17 mouse cellular contexts compared by ENCODE assay signal in the genomic region with DNA sequence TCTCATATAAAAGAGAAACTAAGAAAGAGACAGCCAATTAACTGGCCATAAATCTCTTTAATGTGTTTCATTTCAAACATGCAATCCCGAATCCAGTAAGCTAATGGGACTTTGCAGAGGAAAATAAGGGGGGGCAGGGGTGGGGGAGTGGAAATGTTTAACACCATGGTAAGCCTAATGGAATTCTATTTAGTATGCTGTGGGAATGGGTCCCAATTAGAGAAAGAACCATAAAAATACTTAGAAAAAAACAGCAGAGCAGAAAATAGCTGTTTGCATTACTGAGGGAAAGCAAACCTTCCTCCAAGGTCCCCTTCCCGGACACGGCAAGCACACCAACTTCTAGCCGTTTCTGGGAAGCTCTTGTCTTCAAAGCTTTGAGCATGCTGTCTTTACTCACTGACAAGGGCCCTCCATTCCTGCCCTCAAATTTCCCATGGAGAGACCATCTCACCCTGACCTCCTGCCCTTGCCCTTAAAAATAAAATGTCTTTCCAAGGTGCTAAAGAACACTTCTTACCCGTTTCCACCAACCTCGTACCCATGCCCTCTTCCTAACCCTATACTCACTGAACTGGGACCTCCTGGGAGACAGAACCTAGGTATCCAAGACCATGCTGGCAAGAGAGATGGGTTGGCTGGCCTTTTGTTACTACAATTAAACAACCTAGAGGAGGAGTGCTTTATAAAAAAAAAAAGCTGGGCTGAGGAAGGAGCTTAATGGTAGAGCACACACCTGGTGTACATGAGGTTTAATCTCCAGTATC. TPM values are rescaled to one million over a fixed set of nuclear protein-coding genes. Genes with fewer than 3 reads are reported as not detected.
A peak's percentile ranks its signal among the peaks of the same experiment; 100 is the strongest.
DNase-seq lines count a peak whose midpoint lies in the region; ATAC-seq lines count a peak whose summit lies in the region.
"Had no signal": no experiment of that assay in that cellular context is flagged by ENCODE, and none has a peak within 500 bp of the region (broad histone marks: within the 10 kb centered on the region; RNA-seq: fewer than 3 reads in every experiment).

No protein-coding gene starts in this region.

- ATAC-seq in hindbrain, embryonic 16.5 days: peak; percentile 56
- peak; percentile 85 for ATAC-seq in forebrain, embryonic 14.5 days

- H3K4me2 ChIP-seq in hindbrain, embryonic 16.5 days (ENCODE audit: low read length): no peak overlapping the region
- no peak overlapping the region for H3K4me2 ChIP-seq in forebrain, embryonic 14.5 days (ENCODE audit: low read length)
- H3K4me2 ChIP-seq: limb, embryonic 13.5 days; liver, embryonic 15.5 days had no signal

- intact Hi-C loops in left cerebral cortex, postnatal 4 days (cut with DNase I): no loop called here
- intact Hi-C loops in left cerebral cortex, postnatal 14 days (cut with DNase I): no loop called here

- no peak for DNase-seq in hindbrain, embryonic 10.5 days (ENCODE audit: low spot score)
- DNase-seq in Muller cell, postnatal 12 days (ENCODE audit: inconsistent ontology term): peak; percentile 57
- peak; percentile 69 for DNase-seq in forebrain, embryonic 14.5 days (ENCODE audit: low spot score)
- peak; percentile 12 for DNase-seq in kidney, postnatal 14 days
- DNase-seq in left cerebral cortex, postnatal 4 days: no peak
- no peak for DNase-seq in left cerebral cortex, postnatal 14 days (ENCODE audit: low spot score in 2 of 2)
- DNase-seq: adrenal gland, adult 2 months; cerebellum, adult 2 months; gastrocnemius, adult 2 months; heart, adult 2 months; layer of hippocampus, postnatal 36 days; lung, postnatal 14 days; thymus, adult 18-20 months had no signal

- H3K9ac ChIP-seq in hindbrain, embryonic 16.5 days (ENCODE audit: low read depth, low read length): no peak overlapping the region
- H3K9ac ChIP-seq in forebrain, embryonic 14.5 days (ENCODE audit: low read length): no peak overlapping the region
- H3K9ac ChIP-seq: limb, embryonic 13.5 days; liver, embryonic 15.5 days had no signal

- no peak overlapping the region for H3K27ac ChIP-seq in hindbrain, embryonic 16.5 days (ENCODE audit: low read depth, low read length)
- H3K27ac ChIP-seq in hindbrain, embryonic 10.5 days: no peak overlapping the region
- H3K27ac ChIP-seq in forebrain, embryonic 14.5 days (ENCODE audit: low read depth, low read length): peak overlapping the region; percentile 35; the same call in 1 of the 2 replicates
- H3K27ac ChIP-seq: gastrocnemius, adult 2 months; heart, adult 2 months; limb, embryonic 13.5 days; liver, embryonic 15.5 days; midbrain, embryonic 10.5 days had no signal

- no peaks in the 10 kb centered on the region for H3K27me3 ChIP-seq in hindbrain, embryonic 16.5 days (replicated peaks; ENCODE audit: control insufficient read depth, insufficient read depth, low read length)
- H3K27me3 ChIP-seq in hindbrain, embryonic 10.5 days (ENCODE audit: insufficient read depth, poor library complexity, severe bottlenecking): no peaks in the 10 kb centered on the region
- H3K27me3 ChIP-seq in forebrain, embryonic 14.5 days (replicated peaks; ENCODE audit: control insufficient read depth, insufficient read depth, low read length): no peaks in the 10 kb centered on the region
- H3K27me3 ChIP-seq: limb, embryonic 13.5 days; liver, embryonic 15.5 days had no signal

- no peaks in the 10 kb centered on the region for H3K9me3 ChIP-seq in hindbrain, embryonic 16.5 days (ENCODE audit: control insufficient read depth, low read length)
- no peaks in the 10 kb centered on the region for H3K9me3 ChIP-seq in hindbrain, embryonic 10.5 days
- H3K9me3 ChIP-seq in forebrain, embryonic 14.5 days (replicated peaks; ENCODE audit: control insufficient read depth, low read length): no peaks in the 10 kb centered on the region
- H3K9me3 ChIP-seq: limb, embryonic 13.5 days; liver, embryonic 15.5 days; midbrain, embryonic 10.5 days had no signal

- 65% methylated on average over 6 of the region's 6 CpGs for WGBS in hindbrain, embryonic 16.5 days
- WGBS in hindbrain, embryonic 10.5 days: 85% methylated on average over 6 of the region's 6 CpGs
- 31% methylated on average over 6 of the region's 6 CpGs for WGBS in forebrain, embryonic 14.5 days

- no peaks in the 10 kb centered on the region for H3K36me3 ChIP-seq in hindbrain, embryonic 16.5 days (ENCODE audit: control insufficient read depth, insufficient read depth, low read length)
- H3K36me3 ChIP-seq in hindbrain, embryonic 10.5 days: no peaks in the 10 kb centered on the region
- no peaks in the 10 kb centered on the region for H3K36me3 ChIP-seq in forebrain, embryonic 14.5 days (ENCODE audit: control insufficient read depth, insufficient read depth, low read length)
- H3K36me3 ChIP-seq: limb, embryonic 13.5 days; liver, embryonic 15.5 days; midbrain, embryonic 10.5 days had no signal

- H3K4me1 ChIP-seq in hindbrain, embryonic 16.5 days (ENCODE audit: control insufficient read depth, insufficient read depth, low read depth, low read length): no peaks in the 10 kb centered on the region
- no peaks in the 10 kb centered on the region for H3K4me1 ChIP-seq in hindbrain, embryonic 10.5 days (replicated peaks)
- H3K4me1 ChIP-seq in forebrain, embryonic 14.5 days (ENCODE audit: control insufficient read depth, insufficient read depth, low read length): peaks cover 14% of the 10 kb centered on the region; the same call in 1 of the 2 replicates
- H3K4me1 ChIP-seq: liver, embryonic 15.5 days; midbrain, embryonic 10.5 days had no signal

- H3K4me3 ChIP-seq in hindbrain, embryonic 16.5 days (ENCODE audit: low read length): no peak overlapping the region
- H3K4me3 ChIP-seq in hindbrain, embryonic 10.5 days: no peak overlapping the region
- no peak overlapping the region for H3K4me3 ChIP-seq in forebrain, embryonic 14.5 days (ENCODE audit: low read depth, low read length)
- H3K4me3 ChIP-seq: gastrocnemius, adult 2 months; heart, adult 2 months; limb, embryonic 13.5 days; liver, embryonic 15.5 days; midbrain, embryonic 10.5 days had no signal

RNA-seq across cellular contexts. Expression of gene Col4a4, which starts 42.0 kb away (rescaled TPM):
- polyA plus RNA-seq in hindbrain, embryonic 16.5 days (2015; fragmentation: Nextera tagmentation; extraction: Ambion mirVana): 0.25 and 0.41 TPM in 2 replicates
- 0.05 and 0.18 TPM in 2 replicates for polyA plus RNA-seq in hindbrain, embryonic 10.5 days (2016; fragmentation: Nextera tagmentation; extraction: Ambion mirVana)
- polyA plus RNA-seq in forebrain, embryonic 14.5 days (2014; fragmentation: Nextera tagmentation; extraction: Ambion mirVana): 0.21 and 0.24 TPM in 2 replicates
- total RNA-seq in left cerebral cortex, postnatal 4 days (2021): 1 to 10 TPM; 1.7 TPM
- total RNA-seq in left cerebral cortex, postnatal 14 days (2021): 1 to 10 TPM; 3.5 to 3.9 TPM

RNA-seq across cellular contexts. Expression of gene Col4a3, which starts 42.1 kb away (rescaled TPM):
- 0.46 and 0.60 TPM in 2 replicates for polyA plus RNA-seq in hindbrain, embryonic 16.5 days (2015; fragmentation: Nextera tagmentation; extraction: Ambion mirVana)
- 0.10 and 0.18 TPM in 2 replicates for polyA plus RNA-seq in hindbrain, embryonic 10.5 days (2016; fragmentation: Nextera tagmentation; extraction: Ambion mirVana)
- polyA plus RNA-seq in forebrain, embryonic 14.5 days (2014; fragmentation: Nextera tagmentation; extraction: Ambion mirVana): 0.16 and 0.23 TPM in 2 replicates
- 1 to 10 TPM in 1 of 2 experiments, under 1 TPM in 1; 0.32 to 1.1 TPM for total RNA-seq in left cerebral cortex, postnatal 4 days (2021)
- 1 to 10 TPM; 1.3 to 1.8 TPM for total RNA-seq in left cerebral cortex, postnatal 14 days (2021)

Comparison
In these comparisons a context has a peak if more than half of its experiments do, and no peak if none do; other contexts are left out.
1. DNase-seq: peak in Muller cell, postnatal 12 days (single experiment), forebrain, embryonic 14.5 days (single experiment) and kidney, postnatal 14 days (single experiment); none in hindbrain, embryonic 10.5 days (single experiment), left cerebral cortex, postnatal 4 days (single experiment) and left cerebral cortex, postnatal 14 days (0 of 2).